Mouse (Mus musculus) cerebellum, adult 11-12 months (tissue): ENCODE measurements at regions not wholly inside any gene's neighbourhood (a gene's known extent, or its start where the extent isn't known, plus 50 kb on each side); places are given as distances from the start of the nearest gene placed in this dataset.
A peak's percentile ranks its signal among the peaks of the same experiment; 100 is the strongest.

Experiments used
- DNase-seq: peaks from one replicate; pipeline ENCODE4 v3.0.0; 2022

DNA sequence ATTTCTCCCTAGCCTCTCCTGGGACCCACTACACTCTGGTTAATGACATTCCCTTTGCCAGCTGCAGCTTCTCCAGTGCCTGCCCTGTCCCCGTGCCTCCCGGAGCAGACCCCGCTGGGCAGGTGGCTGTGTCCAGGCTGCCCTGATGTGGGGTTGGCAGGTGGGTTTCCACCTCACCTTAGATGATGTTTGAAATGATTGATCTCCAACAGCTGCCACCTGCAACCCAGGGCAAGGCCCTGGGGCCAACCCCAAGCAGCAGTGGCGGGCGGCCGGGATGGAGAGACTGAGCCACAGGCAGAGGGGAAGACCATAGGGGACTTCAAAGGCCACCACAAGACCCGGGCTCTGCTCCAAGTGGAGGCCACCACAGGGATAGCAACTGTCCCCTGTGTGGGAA, 93.6 kb upstream of the Mvb12b start:
- DNase-seq, result no peak

DNA sequence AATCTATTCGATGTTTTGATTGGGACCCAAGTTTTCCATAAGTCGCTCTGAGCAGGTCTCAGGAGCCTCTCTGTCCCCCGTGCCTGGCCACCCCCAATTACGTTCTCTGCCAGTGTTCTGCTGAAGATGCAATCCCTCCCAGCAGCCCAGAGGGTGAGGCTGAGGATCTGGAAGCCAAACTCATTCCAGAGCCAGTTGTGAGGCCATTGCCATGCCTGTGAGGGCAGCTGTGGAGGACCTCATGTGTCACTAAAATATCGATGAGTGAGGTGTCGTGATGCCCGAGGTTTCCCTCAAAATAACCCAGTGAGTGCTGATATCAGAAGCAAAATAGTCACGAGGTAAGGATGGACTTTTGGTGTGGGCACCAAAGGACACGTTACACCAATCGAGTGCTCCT, 93.1 kb upstream of the Mvb12b start:
- DNase-seq, result no peak

DNA sequence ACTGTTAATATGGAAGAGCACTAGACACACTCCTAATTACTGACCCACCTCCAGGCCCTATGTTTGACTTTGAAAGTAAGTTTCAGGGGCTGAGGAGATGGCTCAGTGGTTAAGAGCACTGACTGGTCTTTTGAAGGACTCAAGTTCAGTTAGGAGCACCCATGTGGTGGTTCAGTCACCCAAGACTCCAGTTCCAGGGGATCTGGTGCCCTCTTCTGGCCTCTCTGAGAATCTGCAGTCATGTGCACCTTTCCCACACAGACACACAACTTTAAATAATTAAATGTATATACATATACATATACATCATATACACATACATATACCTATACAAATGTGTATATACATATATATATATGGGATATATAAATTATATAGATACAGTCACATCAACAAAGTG, 91.5 kb upstream of the Mvb12b start:
- no peak for DNase-seq

DNA sequence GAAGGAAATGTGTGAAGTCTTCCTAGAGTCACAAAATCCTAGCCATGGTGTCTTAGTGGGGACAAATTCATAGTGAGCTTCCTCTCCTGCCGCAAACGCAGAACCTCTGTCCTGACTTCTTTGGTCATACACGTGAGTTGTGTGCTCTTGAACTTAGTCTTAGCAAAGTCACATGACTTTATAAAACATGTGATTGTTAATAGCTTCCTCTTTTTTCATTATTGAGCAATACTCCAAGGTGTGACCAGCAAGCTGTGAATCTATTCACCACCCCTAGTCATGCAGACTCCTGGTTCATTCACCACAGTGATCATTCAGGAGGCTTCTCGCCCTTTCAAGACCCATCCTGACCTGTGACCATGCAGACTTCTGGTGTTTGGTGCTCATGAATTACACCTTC, 90.8 kb upstream of the Mvb12b start:
- no peak for DNase-seq

DNA sequence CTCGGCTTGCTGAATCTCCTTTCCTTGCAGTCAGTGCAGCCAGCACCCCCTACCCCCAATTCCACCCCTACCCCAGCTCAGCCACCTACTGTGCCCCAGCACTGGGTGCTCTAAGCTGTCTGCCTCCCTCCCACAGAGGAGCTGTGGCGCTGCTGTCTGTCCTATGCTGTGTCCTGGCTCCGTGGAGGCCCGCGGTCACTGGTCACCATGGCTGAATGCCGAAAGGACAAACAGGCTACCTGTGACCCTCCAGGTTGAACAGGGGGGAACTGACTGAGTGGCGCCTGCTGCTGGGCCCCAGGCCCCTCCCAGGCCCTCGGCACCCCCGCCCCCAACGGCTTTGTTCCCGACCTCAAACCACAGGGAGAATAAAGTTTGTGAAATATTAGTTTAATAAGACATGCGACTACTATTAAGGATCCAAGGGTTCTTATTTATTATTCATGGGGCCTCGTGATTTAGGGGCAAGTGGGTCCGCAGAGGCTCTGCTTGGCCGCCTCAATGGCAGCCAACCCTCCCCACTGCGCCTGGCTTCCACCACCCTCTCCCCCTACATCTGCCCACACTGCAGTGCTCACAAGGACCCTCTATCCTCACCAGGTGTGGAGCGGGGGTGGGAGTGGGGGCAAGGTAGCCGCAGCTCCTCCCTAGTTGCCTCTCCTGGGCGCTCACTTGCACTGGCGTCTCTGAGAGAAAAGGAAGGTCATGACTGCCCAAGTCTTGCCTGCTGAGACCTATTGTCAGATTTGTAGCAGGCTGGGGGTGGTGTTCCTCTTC, 90.0 kb upstream of the Mvb12b start:
- no peak for DNase-seq

DNA sequence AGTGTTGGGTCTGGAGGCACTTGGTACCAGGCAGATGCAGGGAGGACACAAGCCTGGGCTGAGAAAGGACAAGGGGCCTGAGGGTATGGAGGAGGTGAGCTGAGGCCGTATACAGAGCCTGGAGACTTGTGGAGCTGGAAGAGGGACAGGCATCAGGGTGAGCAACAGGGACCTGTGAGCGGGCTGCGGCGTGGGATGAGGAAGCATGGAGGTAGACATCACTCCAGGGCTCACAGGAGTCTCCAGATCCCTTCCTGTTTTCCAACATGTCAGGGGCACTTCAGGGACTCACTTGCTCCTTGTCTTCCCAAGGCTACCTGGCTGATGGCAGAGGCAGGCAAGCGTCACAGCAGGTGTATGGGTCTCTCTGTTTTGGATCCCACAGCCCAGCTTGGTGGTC, 89.4 kb upstream of the Mvb12b start:
- DNase-seq, result no peak

DNA sequence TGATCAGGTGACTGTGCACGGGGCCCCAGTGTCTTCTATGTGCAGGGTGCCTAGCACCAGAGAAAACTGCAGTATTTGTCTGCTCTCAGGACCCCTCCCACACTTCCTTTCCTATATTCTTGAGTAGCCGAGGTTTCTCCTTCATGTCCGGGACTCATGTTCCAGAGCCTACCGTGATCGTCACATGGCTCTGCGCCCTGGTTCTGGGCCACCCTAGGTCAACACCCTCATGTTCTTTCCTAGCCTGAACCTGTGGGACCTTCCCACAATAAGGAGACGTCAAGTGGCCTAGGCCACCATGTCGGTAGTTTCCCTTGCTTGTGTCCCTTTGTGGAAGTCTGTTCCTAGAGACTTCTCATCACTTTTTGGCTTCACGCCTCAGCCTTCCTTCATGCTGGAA, 88.4 kb upstream of the Mvb12b start:
- DNase-seq, result no peak

DNA sequence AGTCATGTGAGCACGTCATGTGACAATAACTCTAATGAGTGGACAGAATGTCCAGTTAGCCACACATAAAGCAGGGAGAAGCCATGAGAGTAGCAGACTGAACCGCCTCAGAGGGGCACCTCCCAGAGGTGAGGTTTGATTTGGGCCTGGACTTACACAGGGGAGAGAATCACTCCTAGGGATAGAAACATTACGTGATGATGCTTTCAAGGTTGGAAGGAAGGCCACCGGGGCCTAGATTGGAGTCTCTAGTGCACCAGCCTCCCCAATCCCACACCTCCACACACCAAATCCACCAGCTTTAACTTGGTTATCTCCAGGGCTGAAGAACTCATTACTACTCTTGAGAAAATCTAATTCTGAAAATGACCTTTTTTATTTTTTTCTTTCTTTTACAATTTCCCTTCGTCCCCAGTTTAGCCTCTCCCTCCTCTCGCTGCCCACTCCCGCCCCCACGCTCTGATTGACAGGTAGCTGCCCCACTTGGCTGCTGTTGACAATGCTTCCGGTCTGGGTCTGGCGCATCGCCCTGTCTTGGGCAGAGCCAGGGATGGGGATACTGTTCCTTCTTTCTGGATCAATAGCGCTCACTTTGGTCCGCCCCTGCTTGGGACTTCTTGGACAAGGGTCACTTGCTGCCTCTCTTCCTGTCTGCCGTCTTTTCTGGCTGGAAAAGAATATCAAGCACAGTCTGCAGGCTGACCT, 87.8 kb upstream of the Mvb12b start:
- DNase-seq, result peak; percentile 35

DNA sequence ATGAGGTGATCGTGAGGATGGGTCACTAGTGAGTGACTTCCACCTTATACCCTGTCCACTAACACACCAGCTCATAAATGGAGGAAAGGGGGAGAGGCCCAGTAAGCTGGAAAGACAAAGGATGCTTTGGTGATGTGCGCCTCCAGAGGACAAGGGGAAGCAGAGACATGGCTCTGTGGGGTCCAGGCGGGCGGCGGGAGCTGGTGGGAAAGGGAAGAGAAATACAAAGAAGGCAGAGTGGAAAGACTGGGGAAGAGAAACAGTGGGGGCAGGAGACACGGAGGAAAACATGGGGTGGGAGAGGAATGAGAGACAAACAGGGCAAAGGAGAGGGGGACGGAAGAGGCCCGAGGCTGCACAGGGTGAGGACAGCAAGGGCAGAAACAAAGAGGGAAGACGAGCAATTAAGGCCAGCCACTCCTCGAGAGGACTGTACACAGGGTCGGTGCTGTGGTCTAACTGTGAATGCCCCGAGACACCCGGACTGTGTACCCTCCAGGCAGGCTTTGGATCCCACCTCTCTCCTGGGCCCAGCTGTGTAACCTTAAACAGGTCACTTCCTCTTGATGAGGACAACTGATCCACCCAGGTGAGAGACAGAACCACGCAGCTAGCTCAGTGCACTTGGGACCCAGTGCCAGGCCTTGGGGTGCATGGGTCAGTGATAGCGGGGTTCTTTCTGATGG, 87.1 kb upstream of the Mvb12b start:
- DNase-seq, result no peak

DNA sequence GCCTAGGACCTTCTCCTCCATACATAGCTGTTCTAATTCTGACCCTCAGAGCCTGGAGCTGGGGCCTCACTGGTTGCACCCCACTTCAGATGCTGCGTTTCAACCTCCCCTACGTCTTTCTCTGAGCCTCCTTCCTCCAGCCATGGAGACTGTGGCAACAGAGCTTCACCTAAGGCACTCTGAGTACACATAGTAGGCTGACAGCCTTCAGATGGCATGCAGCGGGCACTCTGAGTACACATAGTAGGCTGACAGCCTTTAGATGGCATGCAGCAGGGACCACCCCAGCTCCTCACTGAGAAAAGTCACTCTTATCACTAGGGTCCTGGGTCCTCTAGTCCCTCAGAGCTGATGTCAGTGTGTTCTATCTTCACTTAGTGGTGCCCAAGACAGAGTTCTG, 86.3 kb upstream of the Mvb12b start:
- DNase-seq, result no peak

DNA sequence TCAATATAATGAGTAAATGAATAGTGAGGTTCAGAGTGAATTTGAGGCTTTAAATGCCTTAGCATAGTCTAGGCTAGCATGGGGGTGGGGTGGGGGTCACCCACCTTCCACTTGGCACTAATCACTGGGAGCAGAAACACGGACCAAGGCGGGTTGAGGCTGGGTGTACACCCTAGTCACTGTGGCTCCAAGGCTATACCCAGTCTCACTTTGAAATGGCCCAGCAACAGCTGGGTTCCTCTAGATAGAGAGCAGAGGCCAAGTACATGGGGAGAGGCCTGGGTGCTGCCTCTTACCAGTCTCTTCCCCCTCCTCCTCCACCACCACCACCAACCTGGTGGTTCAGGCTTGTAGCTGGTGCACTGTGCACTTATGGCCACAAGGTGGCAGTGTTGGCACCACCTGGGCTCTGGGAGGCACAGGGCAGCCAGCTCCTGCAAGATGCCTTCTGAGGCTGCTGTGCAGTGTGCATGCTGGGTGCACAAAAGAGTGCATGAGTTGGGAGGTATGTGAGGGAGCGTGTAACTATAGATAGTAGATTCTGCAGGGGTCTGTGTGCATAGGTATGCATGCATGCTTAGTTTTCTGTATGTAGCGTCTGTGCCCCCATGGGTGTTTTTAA, 85.6 kb upstream of the Mvb12b start:
- DNase-seq, result peak; percentile 66

DNA sequence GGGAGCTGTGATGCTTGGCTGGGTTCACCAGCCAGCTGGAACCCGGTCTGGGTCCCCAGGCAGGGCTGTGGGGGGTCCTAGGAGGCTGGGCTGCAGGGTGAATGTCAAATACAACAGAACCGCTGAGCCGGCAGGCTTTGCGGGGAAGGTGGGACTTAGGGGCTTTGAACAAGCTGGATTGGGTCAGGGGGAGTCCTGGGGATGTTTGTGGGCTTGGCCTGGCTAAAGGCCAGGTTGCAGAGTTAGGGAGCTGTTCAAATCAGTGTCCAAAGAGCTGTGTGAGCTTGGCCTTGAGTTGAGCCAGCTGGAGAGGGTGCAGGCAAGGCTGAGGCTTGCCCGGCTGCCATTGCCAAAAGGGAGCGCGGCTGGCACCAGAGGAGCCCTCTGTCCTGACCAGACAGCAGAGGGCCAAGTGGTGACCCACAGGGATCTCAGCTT, 79.3 kb upstream of the Mvb12b start:
- DNase-seq, result peak; percentile 60

DNA sequence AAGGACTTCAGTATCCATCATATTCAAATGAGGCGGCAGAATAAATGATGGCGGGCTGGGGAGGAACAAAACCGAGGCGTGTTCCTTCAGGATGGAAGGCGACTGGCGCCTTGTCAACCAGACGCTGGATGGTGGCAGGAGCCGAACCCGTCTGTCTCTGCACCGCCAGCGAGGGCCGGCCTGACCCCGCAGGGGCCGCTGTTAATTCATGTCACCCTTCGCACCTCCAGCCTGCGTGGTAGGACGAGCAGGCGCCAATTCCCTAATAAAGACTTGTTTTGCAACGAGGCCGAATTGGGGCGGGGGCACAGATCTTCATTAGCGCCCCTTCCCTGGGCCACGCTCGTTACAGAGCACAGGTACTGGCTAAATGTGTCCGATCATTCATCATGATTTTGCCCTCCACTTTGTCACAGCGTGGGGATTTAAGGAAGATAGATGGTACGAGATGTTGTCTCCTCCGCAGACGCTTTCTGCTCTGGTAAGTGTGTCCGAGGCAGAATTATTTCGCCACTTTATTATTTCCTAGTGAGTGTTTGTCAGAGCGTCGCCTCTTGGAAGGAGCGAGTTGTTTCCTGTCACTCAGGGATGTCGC, 78.7 kb upstream of the Mvb12b start:
- no peak for DNase-seq

DNA sequence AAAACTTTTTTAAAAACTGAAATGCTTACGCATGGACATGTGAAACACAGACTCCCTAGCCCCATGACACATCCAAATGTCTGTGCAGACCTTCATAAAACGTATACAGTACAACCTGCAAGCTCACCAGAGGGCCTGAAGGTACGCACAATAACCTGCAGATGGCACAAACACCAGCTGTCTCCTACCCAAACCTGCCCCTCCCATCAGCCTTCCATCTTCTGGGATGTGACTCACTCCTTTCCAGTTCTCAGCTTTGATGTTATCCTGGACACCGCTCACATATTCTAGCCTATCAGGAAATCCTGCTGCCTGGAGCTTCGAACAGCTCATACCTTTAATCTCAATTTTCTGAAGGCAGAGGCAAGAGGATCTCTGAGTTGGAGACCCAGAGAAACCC, 76.3 kb upstream of the Mvb12b start:
- no peak for DNase-seq

DNA sequence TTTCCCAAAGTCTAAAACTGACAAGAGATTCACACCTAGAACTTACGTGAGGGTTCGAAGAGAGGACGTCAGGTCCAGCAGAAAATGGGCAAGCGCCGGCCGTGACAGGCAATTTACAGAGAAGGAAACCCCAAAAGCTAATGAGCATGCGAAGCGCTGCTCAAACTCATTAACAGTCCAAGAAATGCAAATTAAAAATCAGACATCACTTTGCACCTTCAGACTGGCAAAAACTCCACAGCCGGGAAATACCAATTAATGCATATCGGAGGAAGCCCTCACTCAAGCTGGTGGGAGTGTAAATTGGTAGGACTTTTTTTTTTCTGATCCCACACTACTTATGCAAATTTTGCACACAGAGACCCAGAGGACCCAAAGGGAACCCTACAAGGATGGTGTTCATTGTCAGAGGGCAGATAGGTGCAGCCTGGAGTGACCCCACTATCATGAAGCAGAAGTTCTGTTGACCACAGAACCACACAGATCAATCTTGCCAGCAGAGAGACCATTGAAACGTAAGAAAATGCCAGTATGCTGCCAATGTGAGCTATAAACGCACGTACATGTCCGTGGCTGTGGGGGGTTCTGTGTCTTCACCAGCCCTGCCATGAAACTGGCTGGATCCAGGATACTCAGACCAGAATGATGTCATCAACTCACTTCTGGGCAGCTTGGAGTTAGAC, 74.8 kb upstream of the Mvb12b start:
- no peak for DNase-seq

DNA sequence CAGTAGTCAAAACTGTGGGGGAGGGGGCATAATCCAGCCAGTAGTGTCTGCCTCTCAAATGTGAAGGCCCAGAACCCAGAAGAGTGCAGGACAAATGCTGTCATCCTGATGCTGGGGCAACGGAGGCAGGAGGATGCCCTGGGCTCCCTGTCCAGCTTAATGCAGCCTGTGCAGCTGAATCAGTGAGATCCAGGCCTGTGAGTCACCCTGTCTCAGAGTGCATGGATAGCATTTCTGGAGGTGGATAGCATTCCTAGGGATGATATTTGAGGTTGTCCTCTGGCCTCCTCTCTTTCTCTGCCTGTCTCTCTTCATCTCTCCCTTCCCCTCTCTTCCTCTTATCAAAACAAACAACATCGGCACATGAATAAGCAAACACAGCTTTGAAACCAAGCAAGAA, 73.8 kb upstream of the Mvb12b start:
- no peak for DNase-seq

DNA sequence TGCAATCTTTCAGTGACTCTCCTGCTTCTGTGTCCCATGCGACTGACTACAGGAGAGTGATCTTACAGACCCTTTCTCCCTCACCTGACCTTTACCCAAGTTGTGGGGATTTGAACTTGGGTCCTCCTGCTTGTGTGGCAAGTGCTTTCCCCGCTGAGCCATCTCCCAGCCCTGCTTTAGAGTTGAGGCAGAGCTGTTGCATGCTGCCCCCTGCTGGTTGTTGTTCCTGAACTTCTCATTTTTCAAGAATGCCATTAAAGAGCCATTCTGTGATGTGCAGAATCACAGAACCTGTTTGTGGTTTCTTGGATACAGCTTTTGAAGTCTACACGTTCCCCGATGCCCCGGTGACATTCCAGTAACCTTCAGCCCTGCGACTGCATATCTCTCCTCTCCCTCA, 70.0 kb upstream of the Mvb12b start:
- DNase-seq, result no peak

DNA sequence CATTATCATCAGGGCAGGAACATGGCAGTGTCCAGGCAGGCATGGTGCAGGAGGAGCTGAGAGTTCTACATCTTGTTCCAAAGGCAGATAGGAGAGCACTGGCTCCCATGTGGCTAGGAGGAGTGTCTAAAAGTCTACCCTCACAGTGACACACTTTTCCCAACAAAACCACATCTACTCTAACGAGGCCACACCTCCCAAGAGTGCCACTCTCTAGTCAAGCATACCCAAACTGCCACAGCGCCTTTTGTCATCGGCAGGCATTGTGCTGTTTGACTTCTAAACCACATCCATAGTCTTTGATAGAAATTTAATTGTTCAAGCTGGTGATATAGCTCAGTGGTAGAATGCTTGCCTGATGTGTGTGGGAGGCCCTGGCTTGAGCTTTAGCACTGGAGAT, 56.6 kb upstream of the Mvb12b start:
- DNase-seq, result no peak

DNA sequence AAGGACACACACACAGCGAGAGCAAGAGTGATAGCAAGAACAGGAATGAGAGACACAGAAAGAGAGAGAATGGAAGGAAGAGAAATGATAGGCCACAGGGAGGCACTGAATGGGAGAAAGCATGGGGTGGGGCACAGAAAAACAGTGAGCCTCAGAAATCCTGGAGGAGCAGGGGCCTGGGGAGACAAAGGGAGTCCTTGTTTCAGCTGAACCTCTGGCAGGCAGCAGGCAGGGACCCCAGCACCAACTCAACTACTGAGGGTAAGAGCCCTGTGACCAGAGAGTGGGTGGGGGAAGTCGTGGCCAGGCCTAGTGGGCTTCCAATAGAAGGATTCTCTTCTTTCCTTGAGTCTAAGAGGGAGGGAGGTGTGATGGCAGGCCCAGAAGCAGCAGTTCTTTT, 54.3 kb upstream of the Mvb12b start:
- DNase-seq, result no peak

DNA sequence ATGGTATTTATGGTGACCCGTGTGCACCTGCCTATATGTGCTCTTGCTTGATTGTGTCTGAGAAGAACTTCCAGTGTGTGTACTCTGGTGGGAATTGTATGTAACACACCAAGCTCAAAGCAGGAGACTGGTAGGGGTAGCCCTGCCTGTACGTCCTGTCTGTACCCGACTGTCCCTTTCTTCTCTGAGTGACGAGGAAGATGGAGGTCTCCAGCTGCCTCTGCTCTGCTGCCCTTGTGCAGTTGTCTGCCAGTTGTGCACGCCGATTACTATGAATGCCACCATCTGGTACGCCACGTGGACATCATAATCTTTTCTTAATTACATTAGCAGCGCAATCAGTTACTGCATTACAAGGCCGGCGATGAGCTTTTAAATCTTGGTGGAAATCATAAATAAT, 53.6 kb upstream of the Mvb12b start:
- DNase-seq, result no peak

DNA sequence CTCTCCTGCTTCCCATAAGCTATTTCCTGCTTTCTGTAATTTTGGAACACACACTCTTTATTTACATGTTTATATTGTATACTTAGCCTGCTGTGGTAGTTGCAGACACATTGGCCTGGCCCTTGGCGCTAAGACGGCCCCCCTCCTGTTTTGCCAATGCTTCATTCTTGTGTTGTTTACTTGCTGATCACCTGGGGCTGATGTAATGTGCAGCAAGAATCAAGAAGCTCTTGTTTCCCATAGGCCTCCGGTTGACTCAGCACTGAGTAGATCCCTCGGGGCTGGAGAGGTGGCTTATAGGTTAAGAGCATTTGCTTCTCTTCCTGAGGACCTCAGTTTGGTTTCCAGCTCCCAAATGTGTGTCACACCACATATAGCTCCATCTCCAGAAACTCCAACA, 52.1 kb upstream of the Mvb12b start:
- no peak for DNase-seq
